Mouse (Mus musculus) Patski (cell line): ENCODE measurements around the gene Rbm47. TPM values are rescaled to one million over a fixed set of nuclear protein-coding genes. Genes with fewer than 3 reads are reported as not detected.

ENCODE experiments used
- ATAC-seq: fragments of 100-300 bp; one replicate; pipeline ENCODE4 v1.8.0; 2021
- CTCF ChIA-PET: fragments of 350-600 bp; sonication (Branson Sonifier 250); formaldehyde crosslinking; loops from one replicate; lab custom pipeline; 2022; ENCODE audit warnings: inconsistent platforms; lab: Charles Lee
- POLR2A ChIA-PET: fragments of 350-600 bp; sonication (Branson Sonifier 250); formaldehyde crosslinking; loops from one replicate; lab custom pipeline; 2022; ENCODE audit warnings: antibody characterized with exemption, inconsistent platforms; lab: Charles Lee
- DNase-seq: peaks from one replicate; pipeline ENCODE4 v3.0.0-alpha.2; 2011; ENCODE audit warnings: low read depth, low spot score
- H3K27me3 ChIP-seq: fragments of 371-371 bp; one replicate; pipeline ENCODE4 v1.5.1; 2021
- CTCF ChIP-seq: fragments of 100-300 bp; IDR thresholded peaks from one replicate; pipeline ENCODE4 v1.5.1; 2021
- in situ Hi-C: fragments of 300-500 bp; cut with MboI; formaldehyde crosslinking; loops from 3 replicates; pipeline ENCODE4 v1.11.1; 2018; ENCODE audit warnings: low pct_unique_long_range_greater_than_20kb, mixed read lengths
- polyA plus RNA-seq: library from polyadenylated mRNA; unstranded; gene quantifications from one replicate; pipeline ENCODE4 v1.2.3, GENCODE M21; 2021

The Rbm47 gene
- polyA plus RNA-seq, 1 experiment from 2014 or later, result 33.4 TPM

GRCm38 (mm10) chr5:66135161-66135852 is 37.6 kb downstream of the Rbm47 start:
- no peak for TF ChIP-seq CTCF
- in situ Hi-C loops, result no loop called here
- CTCF ChIA-PET, result interaction anchor here (1.2 to 1.3 kb wide), 2 partner anchors 10 to 30 kb away, joined by 3 to 5 read pairs; no protein-coding TSS in a partner anchor
- H3K27me3 ChIP-seq, result no peaks in the 10 kb centered on the region
- DNase-seq, result no peak
- POLR2A ChIA-PET, result no interaction called here
- ATAC-seq, result no peak

GRCm38 (mm10) chr5:66134578-66134977 is 38.3 kb downstream of the Rbm47 start:
- ChIA-PET POLR2A (no interaction called here), CTCF (interaction anchor here (1.2 to 1.3 kb wide), 2 partner anchors 10 to 31 kb away, joined by 3 to 5 read pairs; no protein-coding TSS in a partner anchor)
- in situ Hi-C loops, result no loop called here
- DNase-seq, result no peak
- no peak for ATAC-seq
- peak; percentile 24 for TF ChIP-seq CTCF
- H3K27me3 ChIP-seq, result no peaks in the 10 kb centered on the region

GRCm38 (mm10) chr5:66128948-66129347 is 44.0 kb downstream of the Rbm47 start:
- H3K27me3 ChIP-seq, result no peaks in the 10 kb centered on the region
- DNase-seq (no peak), ATAC-seq (no peak)
- ChIA-PET POLR2A (interaction anchor here (0.6 kb wide), 2 partner anchors 32 to 218 kb away, joined by 5 to 7 read pairs; no protein-coding TSS in a partner anchor), CTCF (interaction anchor here (1.1 to 1.3 kb wide), 3 partner anchors 9 to 15 kb away, joined by 3 to 6 read pairs (median 5); no protein-coding TSS in a partner anchor)
- TF ChIP-seq CTCF, result no peak
- in situ Hi-C loops, result no loop called here

DNA sequence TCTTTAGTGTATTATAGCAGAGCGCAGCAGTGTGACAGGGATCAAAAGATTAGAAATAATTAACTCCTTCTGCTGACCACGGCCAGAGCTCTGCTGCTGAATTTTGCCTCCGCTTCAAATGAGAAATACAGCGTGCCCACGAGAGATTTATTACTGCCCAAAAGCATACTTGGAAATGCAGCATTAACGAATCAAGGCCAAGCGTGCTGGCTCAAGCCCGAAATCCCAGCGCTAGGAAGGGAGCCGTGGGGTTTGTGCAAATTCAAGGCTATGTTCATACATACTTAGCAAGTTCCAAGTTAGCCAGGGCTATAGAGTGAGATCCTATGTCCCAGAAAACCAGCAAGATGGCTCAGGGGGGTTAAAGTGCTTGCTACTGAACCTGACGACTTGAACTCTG is 47.5 kb downstream of the Rbm47 start:
- no peak for ATAC-seq
- ChIA-PET CTCF (interaction anchor here (1.4 to 1.5 kb wide), 2 partner anchors 9 to 19 kb away, joined by 4 to 5 read pairs; no protein-coding TSS in a partner anchor), POLR2A (no interaction called here)
- in situ Hi-C loops, result no loop called here
- no peaks in the 10 kb centered on the region for H3K27me3 ChIP-seq
- DNase-seq, result no peak
- no peak for TF ChIP-seq CTCF

DNA sequence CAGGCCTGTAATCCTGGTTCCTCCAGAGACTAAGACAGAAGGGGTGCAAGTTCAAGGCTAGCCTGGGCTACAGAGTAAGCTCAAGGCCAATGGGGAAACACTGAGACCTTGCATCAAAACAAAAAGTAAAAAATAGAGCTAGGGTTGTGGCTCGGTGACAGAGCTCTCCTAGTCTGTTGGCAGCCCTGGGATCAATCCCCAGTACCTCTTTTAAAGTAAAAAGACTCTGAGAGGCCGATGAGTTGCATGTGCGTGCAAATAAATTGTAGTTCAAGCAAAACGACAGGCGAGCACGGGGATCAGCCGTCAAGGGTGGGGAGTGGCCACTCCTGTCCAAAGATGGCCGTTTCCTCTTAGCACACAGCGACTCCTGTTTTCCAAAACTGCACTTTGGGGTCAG is 48.0 kb downstream of the Rbm47 start:
- in situ Hi-C loops, result no loop called here
- no peaks in the 10 kb centered on the region for H3K27me3 ChIP-seq
- DNase-seq (no peak), ATAC-seq (no peak)
- ChIA-PET CTCF (interaction anchor here (1.4 to 1.5 kb wide), 2 partner anchors 10 to 18 kb away, joined by 4 to 5 read pairs; no protein-coding TSS in a partner anchor), POLR2A (no interaction called here)
- TF ChIP-seq CTCF, result no peak

DNA sequence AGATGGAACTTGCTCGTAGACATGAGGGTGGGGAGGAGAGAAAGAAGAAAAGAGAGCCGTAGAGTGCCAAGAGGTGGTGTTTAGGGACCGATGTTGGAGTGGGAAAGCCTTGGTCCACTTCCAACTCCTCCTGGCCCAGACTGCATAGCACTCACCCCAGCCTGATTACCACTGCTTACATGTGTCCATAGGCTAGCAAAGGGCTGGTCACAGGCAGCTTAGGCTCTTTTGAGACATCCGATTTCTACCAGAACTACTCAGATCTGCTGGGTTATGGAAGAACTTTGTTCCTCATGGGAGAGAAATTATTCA is 48.9 kb downstream of the Rbm47 start:
- ChIA-PET POLR2A (no interaction called here), CTCF (interaction anchor here (1.4 to 1.5 kb wide), 2 partner anchors 11 to 17 kb away, joined by 4 to 5 read pairs; no protein-coding TSS in a partner anchor)
- no peak for TF ChIP-seq CTCF
- no peaks in the 10 kb centered on the region for H3K27me3 ChIP-seq
- in situ Hi-C loops, result no loop called here
- ATAC-seq, result no peak
- no peak for DNase-seq

GRCm38 (mm10) chr5:66123295-66124088 is 49.4 kb downstream of the Rbm47 start:
- no peak for ATAC-seq
- ChIA-PET CTCF (no interaction called here), POLR2A (no interaction called here)
- no peak for TF ChIP-seq CTCF
- no peak for DNase-seq
- in situ Hi-C loops, result no loop called here
- no peaks in the 10 kb centered on the region for H3K27me3 ChIP-seq

GRCm38 (mm10) chr5:66121255-66121654 is 51.7 kb downstream of the Rbm47 start:
- in situ Hi-C loops, result no loop called here
- no peaks in the 10 kb centered on the region for H3K27me3 ChIP-seq
- POLR2A ChIA-PET, result no interaction called here
- DNase-seq (no peak), ATAC-seq (no peak)
- TF ChIP-seq CTCF, result no peak
- CTCF ChIA-PET, result no interaction called here

DNA sequence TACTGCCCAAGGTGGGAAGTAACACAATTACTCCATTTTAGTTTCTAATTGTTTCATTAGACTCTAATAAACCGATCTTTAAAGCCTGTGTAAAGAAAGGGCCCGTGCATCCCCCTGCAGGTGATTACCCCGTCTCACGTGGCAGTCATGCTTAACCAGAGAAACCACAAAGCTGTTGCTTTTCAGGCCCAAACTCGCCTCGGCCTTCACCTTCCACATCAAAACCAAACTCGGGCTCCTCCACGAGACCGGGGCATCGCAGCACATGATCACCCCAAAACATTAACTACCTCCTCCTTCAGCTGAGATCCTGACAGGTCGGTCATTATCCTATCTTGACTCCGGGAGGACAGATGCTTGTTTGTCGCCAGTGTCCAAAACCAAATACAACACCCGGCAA is 58.2 kb downstream of the Rbm47 start:
- CTCF ChIA-PET, result interaction anchor here (2.0 kb wide), 1 partner anchor 33 kb away, joined by 5 read pairs; no protein-coding TSS in a partner anchor
- in situ Hi-C loops, result no loop called here

DNA sequence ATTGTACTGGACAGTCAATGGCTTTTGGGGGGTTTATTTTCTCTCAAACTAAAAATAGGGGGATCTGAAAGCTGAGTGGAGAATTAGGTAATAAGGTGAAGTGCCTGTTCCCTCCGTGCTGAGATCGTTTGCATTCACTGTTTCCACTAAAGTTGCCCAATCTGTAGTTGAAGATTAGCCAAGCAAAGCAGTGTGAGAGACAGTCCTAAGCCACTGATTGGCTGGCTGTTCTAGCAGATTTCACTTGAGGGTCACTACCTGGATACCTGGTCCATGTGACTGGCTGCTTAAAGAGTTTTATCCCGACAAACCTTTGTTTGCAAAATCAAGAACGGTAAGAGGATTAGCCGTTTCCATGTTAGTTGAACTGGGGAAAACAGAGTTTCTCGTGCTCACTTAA is 58.7 kb downstream of the Rbm47 start:
- DNase-seq (peak; percentile 66), ATAC-seq (peak; percentile 65)
- ChIA-PET CTCF (interaction anchor here (2.0 kb wide), 1 partner anchor 33 kb away, joined by 5 read pairs; no protein-coding TSS in a partner anchor), POLR2A (interaction anchor here (0.5 to 0.7 kb wide), 2 partner anchors 24 to 46 kb away, joined by 3 read pairs; no protein-coding TSS in a partner anchor)
- in situ Hi-C loops, result no loop called here
- no peak for TF ChIP-seq CTCF
- H3K27me3 ChIP-seq, result no peaks in the 10 kb centered on the region

More for the DNA sequence above, 58.2 kb downstream of the Rbm47 start:
- H3K27me3 ChIP-seq, result no peaks in the 10 kb centered on the region
- ATAC-seq (no peak), DNase-seq (no peak)
- POLR2A ChIA-PET, result interaction anchor here (0.7 kb wide), 1 partner anchor 46 kb away, joined by 3 read pairs; no protein-coding TSS in a partner anchor
- TF ChIP-seq CTCF, result no peak
